Mouse (Mus musculus) C2C12 (cell line): ENCODE results near the gene Ptgfr.

Experiments used
- CTCF ChIP-seq: IDR thresholded peaks from one replicate; pipeline ENCODE4 v1.5.1; 2011; ENCODE audit not compliant: control insufficient read depth, insufficient read depth, insufficient read length
- MAX ChIP-seq: IDR thresholded peaks from one replicate; pipeline ENCODE4 v1.6.1; 2011; ENCODE audit warnings: mild to moderate bottlenecking, control low read depth
- USF1 ChIP-seq: IDR thresholded peaks from one replicate; pipeline ENCODE4 v1.6.1; 2011; ENCODE audit warnings: low read depth, mild to moderate bottlenecking, control low read depth, moderate library complexity

- TF ChIP-seq MAX (no peak), CTCF (no peak), USF1 (no peak)
Measured at GRCm38 (mm10) chr3:151808613-151809012, 28.8 kb downstream of the Ptgfr start.
